Mouse (Mus musculus) stomach, postnatal 0 days (tissue): Measurements from ENCODE around the gene Itln1.
A peak's percentile ranks its signal among the peaks of the same experiment; 100 is the strongest.

Source experiments
- CTCF ChIP-seq: IDR thresholded peaks from 2 replicates; pipeline ENCODE4 v1.5.1; 2016; ENCODE audit warnings: antibody characterized with exemption, low read depth, mild to moderate bottlenecking, moderate library complexity
- EP300 ChIP-seq: optimal IDR thresholded peaks from 2 replicates; pipeline ENCODE3; 2016; ENCODE audit warnings: antibody characterized with exemption

DNA sequence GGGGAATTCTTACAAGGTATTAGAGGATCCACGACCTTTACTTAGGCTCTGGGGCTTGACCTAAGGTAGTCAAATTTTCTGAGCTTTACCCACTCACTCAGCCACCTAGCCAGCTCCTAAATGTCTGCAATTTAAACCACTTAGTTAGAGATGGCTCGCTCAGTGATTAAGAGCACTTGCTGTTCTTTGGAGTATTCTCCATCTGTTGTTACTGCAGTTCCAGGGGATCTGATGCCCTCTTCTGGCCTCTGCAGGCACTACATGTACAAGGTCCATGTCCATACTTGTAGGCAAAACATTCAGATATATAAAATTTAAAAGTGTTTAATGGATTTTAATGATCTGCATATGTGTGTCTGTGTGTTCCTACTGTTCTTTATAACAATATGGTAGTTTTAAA, 56.1 kb downstream of the Itln1 start:
- TF ChIP-seq CTCF (peak; percentile 91), EP300 (no peak)
